Mouse (Mus musculus) brain, embryonic 14.5 days (tissue): Measurements from ENCODE around the gene Unc119b.

Source experiments
- CTCF ChIP-seq: fragments of 200-500 bp; IDR thresholded peaks from 2 replicates; pipeline ENCODE4 v1.5.1; 2012; ENCODE audit warnings: inconsistent platforms, mild to moderate bottlenecking, moderate library complexity, borderline replicate concordance; ENCODE audit not compliant: insufficient read depth, insufficient read length; ENCODE audit errors: extremely low read depth
- POLR2A ChIP-seq: fragments of 200-500 bp; IDR thresholded peaks from 2 replicates; pipeline ENCODE4 v1.6.1; 2012; ENCODE audit warnings: mild to moderate bottlenecking, inconsistent platforms, borderline replicate concordance; ENCODE audit not compliant: poor library complexity, insufficient read depth, insufficient read length, severe bottlenecking; ENCODE audit errors: extremely low read depth

- TF ChIP-seq CTCF (no peak), POLR2A (no peak)
Measured at GRCm38 (mm10) chr5:115139124-115139523, 4.3 kb upstream of the Unc119b start.
